Mouse (Mus musculus) lung, postnatal 25 days (tissue): ENCODE results near the gene Ch25h.
A peak's percentile ranks its signal among the peaks of the same experiment; 100 is the strongest.

Experiments
- DNase-seq: peaks from one replicate; pipeline ENCODE4 v3.0.0; 2022; ENCODE audit warnings: low spot score

The Ch25h gene

GRCm38 (mm10) chr19:34468794-34469193 lies 6.2 kb downstream of the Ch25h start:
- no peak for DNase-seq

GRCm38 (mm10) chr19:34468216-34468615 lies 6.7 kb downstream of the Ch25h start:
- DNase-seq = no peak

- no peak for DNase-seq
Observed at GRCm38 (mm10) chr19:34464453-34464852, 10.5 kb downstream of the Ch25h start.

GRCm38 (mm10) chr19:34461451-34462019 lies 13.4 kb downstream of the Ch25h start:
- no peak for DNase-seq

GRCm38 (mm10) chr19:34450784-34451370 lies 24.1 kb downstream of the Ch25h start:
- DNase-seq = no peak

- no peak for DNase-seq
Observed at GRCm38 (mm10) chr19:34448851-34449250, 26.1 kb downstream of the Ch25h start.

- peak; percentile 59 for DNase-seq
Observed at GRCm38 (mm10) chr19:34445410-34446012, 29.5 kb downstream of the Ch25h start.

GRCm38 (mm10) chr19:34444785-34445184 lies 30.2 kb downstream of the Ch25h start:
- peak; percentile 57 for DNase-seq

- DNase-seq = peak; percentile 67
Observed at GRCm38 (mm10) chr19:34441979-34442378, 33.0 kb downstream of the Ch25h start.

- no peak for DNase-seq
Observed at GRCm38 (mm10) chr19:34435197-34435611, 39.8 kb downstream of the Ch25h start.

- no peak for DNase-seq
Observed at GRCm38 (mm10) chr19:34431314-34431713, 43.6 kb downstream of the Ch25h start.

- no peak for DNase-seq
Observed at GRCm38 (mm10) chr19:34423783-34424335, 51.1 kb downstream of the Ch25h start.
